Mouse (Mus musculus): ENCODE results near the gene Olfr536. TPM values are rescaled to one million over a fixed set of nuclear protein-coding genes. Genes with fewer than 3 reads are reported as not detected.
"Not testable (repeated sequence)": the region's sequence is repeated elsewhere in the genome, so short reads cannot be mapped to it uniquely, and the experiment has no call there.

The Olfr536 gene
- polyA plus RNA-seq, 1 experiment from 2014 or later = not detected

DNA sequence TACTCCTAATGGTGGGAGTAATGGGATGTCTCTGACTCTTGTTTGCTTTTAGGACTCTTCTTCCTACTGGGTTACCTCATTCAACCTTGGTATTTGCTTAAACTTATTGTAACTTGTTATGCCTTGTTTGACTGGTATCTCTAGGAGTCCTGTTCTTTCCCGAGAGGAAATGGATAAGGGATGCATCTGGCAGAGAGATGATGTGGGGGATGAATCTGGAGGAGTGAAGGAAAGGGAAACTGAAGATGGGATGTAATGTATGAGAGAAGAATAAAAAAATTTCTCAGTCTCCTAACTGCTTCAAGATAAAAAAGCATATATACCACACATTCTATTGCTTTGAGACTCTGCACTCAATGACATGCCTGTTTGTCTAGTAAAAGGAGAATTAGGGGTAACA lies 29.3 kb downstream of the Olfr536 start:
- Histone ChIP-seq H3K27me3 (ENCODE audit: insufficient read depth, low read length) (no peaks in the 10 kb centered on the region), H3K9me3 (ENCODE audit: low read depth, low read length) (no peaks in the 10 kb centered on the region; the same call in 1 of the 2 replicates), H3K4me3 (ENCODE audit: low read depth, low read length) (no peak overlapping the region), H3K4me2 (no peak overlapping the region), H3K9ac (no peak overlapping the region), H3K36me3 (ENCODE audit: insufficient read depth) (no peaks in the 10 kb centered on the region), H3K4me1 (ENCODE audit: insufficient read depth) (no peaks in the 10 kb centered on the region), H3K27ac (ENCODE audit: low read depth) (no peak overlapping the region)
- WGBS = 66% methylated on average over 1 of the region's 1 CpGs
- ATAC-seq (ENCODE audit: insufficient read depth) (no peak), DNase-seq (no peak)
- TF ChIP-seq CTCF (IDR thresholded peaks at IDR 0.05; ENCODE audit: low read depth) = no peak

DNA sequence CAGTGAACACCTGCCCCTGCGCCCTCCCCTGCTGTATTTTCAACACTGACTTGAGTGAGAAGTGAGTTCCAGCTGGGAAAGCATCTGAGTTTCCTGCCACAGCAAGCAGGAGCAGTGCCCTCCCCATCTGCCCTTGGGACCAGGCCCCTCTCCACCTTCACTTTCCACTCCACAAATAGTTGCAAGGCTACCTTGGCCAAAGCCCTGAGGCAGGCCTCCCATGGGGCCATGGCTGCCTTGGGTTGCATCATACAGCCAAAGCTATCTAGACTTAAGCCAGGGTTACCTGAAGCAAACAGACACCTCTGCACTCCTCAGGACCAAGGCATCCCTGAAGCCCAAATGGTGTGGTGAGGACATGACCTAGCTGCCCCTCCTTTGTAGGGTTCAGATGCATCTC lies 44.1 kb downstream of the Olfr536 start, which contains the start of gene Olfr533:
Olfr533 (plus strand) TSS at position 301 of the 400 bp plus-strand sequence.
- 33% methylated on average over 1 of the region's 1 CpGs for WGBS
- DNase-seq; ATAC-seq (ENCODE audit: insufficient read depth); H3K4me2 ChIP-seq; H3K9me3 ChIP-seq (ENCODE audit: low read depth, low read length); H3K4me3 ChIP-seq (ENCODE audit: low read depth, low read length); H3K27ac ChIP-seq (ENCODE audit: low read depth); H3K9ac ChIP-seq; H3K36me3 ChIP-seq (ENCODE audit: insufficient read depth); H3K4me1 ChIP-seq (ENCODE audit: insufficient read depth); H3K27me3 ChIP-seq (ENCODE audit: insufficient read depth, low read length): not testable (repeated sequence)

Other genes with a start within 250 kb of the Olfr536 start
- not detected in 2 replicates for gene Olfr525, start 186.5 kb downstream of the Olfr536 start, polyA plus RNA-seq (2014; fragmentation: Nextera tagmentation; extraction: Ambion mirVana)
- gene Olfr527, start 173.4 kb downstream of the Olfr536 start, polyA plus RNA-seq (2014; fragmentation: Nextera tagmentation; extraction: Ambion mirVana) = not detected in 2 replicates
- gene Olfr60, start 145.7 kb downstream of the Olfr536 start, polyA plus RNA-seq (2014; fragmentation: Nextera tagmentation; extraction: Ambion mirVana) = not detected in 2 replicates
- gene Olfr530, start 131.1 kb downstream of the Olfr536 start, polyA plus RNA-seq (2014; fragmentation: Nextera tagmentation; extraction: Ambion mirVana) = not detected in 2 replicates
- not detected in 2 replicates for gene Olfr531, start 104.5 kb downstream of the Olfr536 start, polyA plus RNA-seq (2014; fragmentation: Nextera tagmentation; extraction: Ambion mirVana)
- gene Olfr532, start 85.8 kb downstream of the Olfr536 start, polyA plus RNA-seq (2014; fragmentation: Nextera tagmentation; extraction: Ambion mirVana) = not detected in 2 replicates
- gene Olfr533, start 44.0 kb downstream of the Olfr536 start, polyA plus RNA-seq (2014; fragmentation: Nextera tagmentation; extraction: Ambion mirVana) = not detected in 2 replicates
- not detected in 2 replicates for gene Olfr535, start 23.2 kb downstream of the Olfr536 start, polyA plus RNA-seq (2014; fragmentation: Nextera tagmentation; extraction: Ambion mirVana)
- gene Olfr538, start 60.5 kb upstream of the Olfr536 start, polyA plus RNA-seq (2014; fragmentation: Nextera tagmentation; extraction: Ambion mirVana) = not detected in 2 replicates
- not detected in 2 replicates for gene Olfr46, start 93.9 kb upstream of the Olfr536 start, polyA plus RNA-seq (2014; fragmentation: Nextera tagmentation; extraction: Ambion mirVana)
- not detected in 2 replicates for gene Olfr61, start 121.6 kb upstream of the Olfr536 start, polyA plus RNA-seq (2014; fragmentation: Nextera tagmentation; extraction: Ambion mirVana)
- gene Olfr53, start 139.1 kb upstream of the Olfr536 start, polyA plus RNA-seq (2014; fragmentation: Nextera tagmentation; extraction: Ambion mirVana) = not detected in 2 replicates
- gene Olfr539, start 152.5 kb upstream of the Olfr536 start, polyA plus RNA-seq (2014; fragmentation: Nextera tagmentation; extraction: Ambion mirVana) = not detected in 2 replicates
- gene Olfr45, start 174.6 kb upstream of the Olfr536 start, polyA plus RNA-seq (2014; fragmentation: Nextera tagmentation; extraction: Ambion mirVana) = not detected in 2 replicates
- gene Olfr541, start 189.9 kb upstream of the Olfr536 start, polyA plus RNA-seq (2014; fragmentation: Nextera tagmentation; extraction: Ambion mirVana) = not detected in 2 replicates